Mouse (Mus musculus) E14TG2a.4 (cell line): ENCODE measurements at regions not wholly inside any gene's neighbourhood (a gene's known extent, or its start where the extent isn't known, plus 50 kb on each side); places are given as distances from the start of the nearest gene placed in this dataset.

Experiments
- CTCF ChIP-seq: conservative IDR thresholded peaks from 2 replicates; pipeline ENCODE4 v1.5.1; 2014; ENCODE audit warnings: low read length
- NANOG ChIP-seq: IDR thresholded peaks from 2 replicates; pipeline ENCODE4 v1.6.1; 2014; ENCODE audit warnings: borderline replicate concordance, low read length, mixed read lengths

DNA sequence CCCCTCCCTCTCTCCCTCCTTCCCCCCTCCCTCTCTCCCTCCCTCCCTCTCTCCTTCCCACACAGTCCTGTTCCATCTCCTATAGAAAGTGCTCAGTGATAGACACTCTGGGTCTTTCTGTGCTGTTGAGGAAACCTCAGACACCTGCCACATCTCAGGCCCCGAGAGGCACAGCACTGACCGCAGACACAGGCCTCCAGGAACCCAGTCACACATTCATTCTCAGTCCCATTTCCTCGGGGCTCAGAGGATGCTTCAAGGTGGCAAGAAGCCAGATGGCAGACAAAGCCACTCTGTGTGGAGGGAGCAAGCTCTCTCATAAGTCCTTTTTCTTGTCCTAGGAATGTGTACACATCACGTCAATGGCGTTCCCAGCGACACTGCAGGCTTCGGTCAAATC lies 502.0 kb downstream of the Sox2 start:
- TF ChIP-seq CTCF: no peak
- TF ChIP-seq NANOG: no peak
